Mouse (Mus musculus) embryonic facial prominence, embryonic 11.5 days (tissue): ENCODE measurements around the gene Cbr2. TPM values are rescaled to one million over a fixed set of nuclear protein-coding genes. Genes with fewer than 3 reads are reported as not detected.
"Not testable (repeated sequence)": the region's sequence is repeated elsewhere in the genome, so short reads cannot be mapped to it uniquely, and the experiment has no call there.

Experiments used
- ATAC-seq: fragments of 200-750 bp; cut with Nextera tagmentation; replicated peaks from 2 replicates; pipeline ENCODE4 v1.8.0; 2017; ENCODE audit warnings: low read depth; ENCODE audit not compliant: insufficient number of reproducible peaks, low FRiP score, low TSS enrichment
- DNase-seq: peaks from one replicate; pipeline ENCODE4 v3.0.0-alpha.2; 2015; ENCODE audit warnings: low spot score
- H3K27ac ChIP-seq: fragments of 300-500 bp; sonication (generic); replicated peaks from 2 replicates; pipeline ENCODE4 v1.5.1; 2014; ENCODE audit warnings: mild to moderate bottlenecking, low read depth, low read length, control low read depth
- H3K27me3 ChIP-seq: fragments of 300-500 bp; sonication (generic); 2 replicates; pipeline ENCODE4 v1.6.1; 2014; ENCODE audit warnings: mild to moderate bottlenecking, low read length, moderate library complexity, mixed read lengths; ENCODE audit not compliant: control insufficient read depth, insufficient read depth
- H3K36me3 ChIP-seq: fragments of 300-500 bp; sonication (generic); replicated peaks from 2 replicates; pipeline ENCODE4 v1.6.1; 2014; ENCODE audit warnings: low read depth, mild to moderate bottlenecking, low read length, moderate library complexity, mixed read lengths; ENCODE audit not compliant: control insufficient read depth, insufficient read depth
- H3K4me1 ChIP-seq: fragments of 300-500 bp; sonication (generic); 2 replicates; pipeline ENCODE4 v1.6.1; 2014; ENCODE audit warnings: low read length, mixed read lengths; ENCODE audit not compliant: control insufficient read depth, insufficient read depth
- H3K4me2 ChIP-seq: fragments of 300-500 bp; sonication (generic); 2 replicates; pipeline ENCODE4 v1.6.1; 2014; ENCODE audit warnings: low read depth, mild to moderate bottlenecking, control low read depth, low read length, moderate library complexity
- H3K4me3 ChIP-seq: fragments of 300-500 bp; sonication (generic); 2 replicates; pipeline ENCODE4 v1.5.1; 2014; ENCODE audit warnings: low read depth, low read length, control low read depth
- H3K9ac ChIP-seq: fragments of 300-500 bp; sonication (generic); replicated peaks from 2 replicates; pipeline ENCODE4 v1.6.1; 2014; ENCODE audit warnings: mild to moderate bottlenecking, control low read depth, low read length
- H3K9me3 ChIP-seq: fragments of 300-500 bp; sonication (generic); replicated peaks from 2 replicates; pipeline ENCODE4 v1.6.1; 2016; ENCODE audit warnings: mild to moderate bottlenecking, low read length, inconsistent platforms, mixed read lengths; ENCODE audit not compliant: control insufficient read depth
- WGBS: fragments of 180-500 bp; shearing (Covaris S2); extraction: QIAGEN DNeasy Blood & Tissue Kit; methylation state at CpG from one replicate; pipeline ENCODE4 v1.1.7; 2014; 5-methylcytosine and 5-hydroxymethylcytosine counted together
- polyA plus RNA-seq: library from polyadenylated mRNA; unstranded; fragments of >200 nt; fragmentation: Nextera tagmentation; extraction: Ambion mirVana; gene quantifications from 2 replicates; pipeline ENCODE4 v1.2.1, GENCODE M21; 2014

Cbr2 gene
- polyA plus RNA-seq, 1 experiment from 2014 or later, result 3.7 TPM

- Histone ChIP-seq H3K4me1 (no peaks in the 10 kb centered on the region), H3K9ac (no peak overlapping the region), H3K9me3 (no peaks in the 10 kb centered on the region), H3K27me3 (no peaks in the 10 kb centered on the region), H3K36me3 (no peaks in the 10 kb centered on the region), H3K4me3 (no peak overlapping the region), H3K27ac (no peak overlapping the region), H3K4me2 (no peak overlapping the region)
- 70% methylated on average over 1 of the region's 1 CpGs for WGBS
- no peak for ATAC-seq
- DNase-seq, result no peak
These were observed 36.3 kb upstream of the Cbr2 start for GRCm38 (mm10) chr11:120768206-120768605.

DNA sequence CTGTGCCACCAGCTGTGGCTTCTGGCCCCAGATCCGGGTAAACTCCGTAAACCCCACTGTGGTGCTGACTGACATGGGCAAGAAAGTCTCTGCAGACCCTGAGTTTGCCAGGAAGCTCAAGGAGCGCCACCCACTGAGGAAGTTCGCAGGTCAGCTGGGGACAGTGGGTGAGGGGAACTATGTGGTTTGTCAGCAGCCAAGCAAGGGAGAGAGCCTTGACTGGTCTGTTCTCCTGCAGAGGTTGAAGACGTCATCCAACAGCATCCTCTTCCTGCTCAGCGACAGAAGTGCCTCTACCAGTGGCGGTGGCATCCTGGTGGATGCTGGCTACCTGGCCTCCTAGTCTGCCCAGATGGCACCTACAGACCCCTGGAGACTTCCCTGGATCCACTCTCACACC lies 35.1 kb upstream of the Cbr2 start:
- H3K36me3 ChIP-seq, H3K27ac ChIP-seq, H3K4me3 ChIP-seq, DNase-seq, H3K9me3 ChIP-seq, H3K4me2 ChIP-seq, H3K9ac ChIP-seq, H3K4me1 ChIP-seq, H3K27me3 ChIP-seq, ATAC-seq: not testable (repeated sequence)
- WGBS, result 81% methylated on average over 3 of the region's 7 CpGs

GRCm38 (mm10) chr11:120763121-120763999 lies 31.4 kb upstream of the Cbr2 start:
- H3K9me3 ChIP-seq, H3K4me1 ChIP-seq, H3K9ac ChIP-seq, H3K4me3 ChIP-seq, H3K4me2 ChIP-seq, DNase-seq, H3K27me3 ChIP-seq, H3K27ac ChIP-seq, H3K36me3 ChIP-seq: not testable (repeated sequence)
- 0% methylated on average over 6 of the region's 23 CpGs for WGBS
- ATAC-seq, result peak; percentile 53; the same call in 1 of the 2 replicates

DNA sequence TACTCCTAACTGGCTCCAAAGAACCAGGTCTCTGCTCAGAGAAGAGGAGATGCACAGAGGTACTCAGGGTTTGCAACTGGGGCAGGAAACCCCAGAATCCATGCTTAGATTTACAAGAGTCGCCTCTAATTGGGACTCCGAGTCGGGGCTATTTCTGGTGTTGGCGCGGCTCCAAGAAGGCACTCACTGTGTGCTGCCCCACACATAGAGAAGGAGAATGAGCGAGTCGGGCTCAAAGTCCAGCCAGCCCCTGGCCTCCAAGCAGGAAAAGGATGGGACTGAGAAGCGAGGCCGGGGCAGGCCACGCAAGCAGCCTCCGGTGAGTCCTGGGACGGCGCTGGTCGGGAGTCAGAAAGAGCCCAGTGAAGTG lies 30.7 kb upstream of the Cbr2 start, which contains the start of gene Hmga1b:
Gene Hmga1b (plus strand): TSS at position 123 of the 370 bp plus-strand sequence.
- not testable (repeated sequence) for H3K4me1 ChIP-seq, H3K9me3 ChIP-seq, DNase-seq, H3K27ac ChIP-seq, H3K4me3 ChIP-seq, H3K9ac ChIP-seq, H3K36me3 ChIP-seq, ATAC-seq, H3K27me3 ChIP-seq, H3K4me2 ChIP-seq
- WGBS, result 17% methylated on average over 11 of the region's 14 CpGs

GRCm38 (mm10) chr11:120761811-120762671 lies 30.1 kb upstream of the Cbr2 start:
- no peak overlapping the region for H3K9ac ChIP-seq
- no peak overlapping the region for H3K4me2 ChIP-seq
- no peak overlapping the region for H3K27ac ChIP-seq

GRCm38 (mm10) chr11:120760236-120760635 lies 28.3 kb upstream of the Cbr2 start:
- 86% methylated on average over 9 of the region's 9 CpGs for WGBS
- no peak overlapping the region for H3K27ac ChIP-seq
- ATAC-seq, result no peak

More at GRCm38 (mm10) chr11:120761811-120762671, 30.1 kb upstream of the Cbr2 start:
- WGBS, result 68% methylated on average over 14 of the region's 14 CpGs
- ATAC-seq (no peak), DNase-seq (no peak)
- Histone ChIP-seq H3K9me3 (peaks cover 4% of the 10 kb centered on the region), H3K27me3 (0 out of 2 replicates have a peak, but pooled peaks cover 3% of the 10 kb centered on the region), H3K4me1 (no peaks in the 10 kb centered on the region), H3K36me3 (no peaks in the 10 kb centered on the region), H3K4me3 (no peak overlapping the region)

DNA sequence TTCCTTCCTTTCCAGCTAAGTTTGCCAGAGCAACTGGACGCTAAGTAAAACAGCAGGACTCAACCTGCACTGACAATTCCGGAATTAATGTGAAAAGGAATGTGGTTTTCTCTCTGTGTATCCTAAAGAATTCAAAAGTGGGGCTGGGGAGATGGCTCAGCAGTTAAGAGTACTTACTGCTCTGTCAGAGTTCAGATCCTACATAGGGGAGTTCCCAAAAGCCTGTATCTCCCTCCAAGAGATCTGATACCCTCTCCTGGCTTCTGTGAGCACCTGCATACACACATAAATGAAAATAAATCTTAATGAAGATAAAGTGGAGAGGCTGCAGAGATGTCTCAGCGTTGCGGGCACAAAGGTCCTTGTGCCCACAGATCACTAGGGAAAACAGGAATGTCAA lies 19.7 kb upstream of the Cbr2 start:
- WGBS, result 76% methylated on average over 4 of the region's 4 CpGs

More at GRCm38 (mm10) chr11:120760236-120760635, 28.3 kb upstream of the Cbr2 start:
- no peaks in the 10 kb centered on the region for H3K36me3 ChIP-seq
- peaks cover 4% of the 10 kb centered on the region for H3K9me3 ChIP-seq
- no peak overlapping the region for H3K9ac ChIP-seq
- H3K4me2 ChIP-seq, result no peak overlapping the region
- H3K4me1 ChIP-seq, result no peaks in the 10 kb centered on the region
- no peak for DNase-seq
- H3K4me3 ChIP-seq, result no peak overlapping the region
- 0 out of 2 replicates have a peak, but pooled peaks cover 3% of the 10 kb centered on the region for H3K27me3 ChIP-seq

More for the DNA sequence above, 19.7 kb upstream of the Cbr2 start:
- Histone ChIP-seq H3K4me2 (no peak overlapping the region), H3K27ac (no peak overlapping the region), H3K4me1 (no peaks in the 10 kb centered on the region), H3K9ac (no peak overlapping the region), H3K27me3 (no peaks in the 10 kb centered on the region), H3K36me3 (no peaks in the 10 kb centered on the region), H3K9me3 (no peaks in the 10 kb centered on the region), H3K4me3 (no peak overlapping the region)
- no peak for ATAC-seq
- no peak for DNase-seq
